Mouse (Mus musculus): Measurements from ENCODE around the gene Nt5c2. TPM values are rescaled to one million over a fixed set of nuclear protein-coding genes. Genes with fewer than 3 reads are reported as not detected.
"Not testable (repeated sequence)": the region's sequence is repeated elsewhere in the genome, so short reads cannot be mapped to it uniquely, and the experiment has no call there.

The Nt5c2 gene
- total RNA-seq, 2 experiments from 2014 or later: 73.7 to 82.1 TPM

- peak overlapping the region; percentile 67; the same call in 1 of the 2 replicates for H3K27ac ChIP-seq
- no peak for DNase-seq (ENCODE audit: extremely low spot score in 1 of 2, low spot score in 2 of 2)
- H3K4me3 ChIP-seq: no peak overlapping the region
- intact Hi-C loops (cut with DNase I): no loop called here
- TF ChIP-seq CTCF (IDR thresholded peaks at IDR 0.05): no peak
Measured at GRCm38 (mm10) chr19:46998953-46999352, 16.0 kb downstream of the Nt5c2 start.

GRCm38 (mm10) chr19:46998168-46998870 lies 16.6 kb downstream of the Nt5c2 start:
- no peak for DNase-seq (ENCODE audit: extremely low spot score in 1 of 2, low spot score in 2 of 2)
- TF ChIP-seq CTCF (IDR thresholded peaks at IDR 0.05): no peak
- intact Hi-C loops (cut with DNase I): no loop called here
- Histone ChIP-seq H3K27ac (peak overlapping the region; percentile 67), H3K4me3 (no peak overlapping the region)

- no peak overlapping the region for H3K4me3 ChIP-seq
- DNase-seq (ENCODE audit: extremely low spot score in 1 of 2, low spot score in 2 of 2): no peak
- peak overlapping the region; percentile 47; the same call in 1 of the 2 replicates for H3K27ac ChIP-seq
- intact Hi-C loops (cut with DNase I): no loop called here
- no peak for TF ChIP-seq CTCF (IDR thresholded peaks at IDR 0.05)
Measured at GRCm38 (mm10) chr19:46996095-46996494, 18.9 kb downstream of the Nt5c2 start.

GRCm38 (mm10) chr19:46992329-46992728 lies 22.6 kb downstream of the Nt5c2 start:
- intact Hi-C loops (cut with DNase I): loop anchor here (5.0 kb wide), 1 partner anchor 95 kb away; no protein-coding TSS in a partner anchor
- not testable (repeated sequence) for H3K27ac ChIP-seq; DNase-seq (ENCODE audit: extremely low spot score in 1 of 2, low spot score in 2 of 2); H3K4me3 ChIP-seq
- peak; percentile 7; the same call in 1 of the 2 replicates for TF ChIP-seq CTCF (IDR thresholded peaks at IDR 0.05)

- Histone ChIP-seq H3K27ac (no peak overlapping the region), H3K4me3 (no peak overlapping the region)
- peak; percentile 77 to 85 for DNase-seq (ENCODE audit: extremely low spot score in 1 of 2, low spot score in 2 of 2)
- peak; percentile 97 for TF ChIP-seq CTCF (IDR thresholded peaks at IDR 0.05)
- intact Hi-C loops (cut with DNase I): loop anchor here (1.0 to 5.0 kb wide), 3 partner anchors 94 to 230 kb away; partner anchors contain the start of gene Cnnm2
Measured at GRCm38 (mm10) chr19:46991145-46991544, 23.8 kb downstream of the Nt5c2 start.

- DNase-seq (ENCODE audit: extremely low spot score in 1 of 2, low spot score in 2 of 2); H3K27ac ChIP-seq; H3K4me3 ChIP-seq: not testable (repeated sequence)
- intact Hi-C loops (cut with DNase I): loop anchor here (1.0 to 5.0 kb wide), 3 partner anchors 93 to 230 kb away; partner anchors contain the start of gene Cnnm2
Measured at GRCm38 (mm10) chr19:46990625-46991024, 24.3 kb downstream of the Nt5c2 start.

GRCm38 (mm10) chr19:46990153-46990518 lies 24.8 kb downstream of the Nt5c2 start:
- no peak for TF ChIP-seq CTCF (IDR thresholded peaks at IDR 0.05)
- intact Hi-C loops (cut with DNase I): loop anchor here (2.0 to 5.0 kb wide), 2 partner anchors 93 to 229 kb away; partner anchors contain the start of gene Cnnm2
- Histone ChIP-seq H3K4me3 (no peak overlapping the region), H3K27ac (no peak overlapping the region)
- DNase-seq (ENCODE audit: extremely low spot score in 1 of 2, low spot score in 2 of 2): no peak

GRCm38 (mm10) chr19:46989479-46990152 lies 25.3 kb downstream of the Nt5c2 start:
- TF ChIP-seq CTCF (IDR thresholded peaks at IDR 0.05): no peak
- Histone ChIP-seq H3K4me3 (no peak overlapping the region), H3K27ac (no peak overlapping the region)
- intact Hi-C loops (cut with DNase I): loop anchor here (2.0 to 5.0 kb wide), 2 partner anchors 92 to 229 kb away; partner anchors contain the start of gene Cnnm2
- no peak for DNase-seq (ENCODE audit: extremely low spot score in 1 of 2, low spot score in 2 of 2)

GRCm38 (mm10) chr19:46988231-46989087 lies 26.5 kb downstream of the Nt5c2 start:
- H3K27ac ChIP-seq: no peak overlapping the region
- no peak for DNase-seq (ENCODE audit: extremely low spot score in 1 of 2, low spot score in 2 of 2)
- no peak overlapping the region for H3K4me3 ChIP-seq
- no peak for TF ChIP-seq CTCF (IDR thresholded peaks at IDR 0.05)
- intact Hi-C loops (cut with DNase I): no loop called here

- intact Hi-C loops (cut with DNase I): no loop called here
- H3K4me3 ChIP-seq: no peak overlapping the region
- no peak overlapping the region for H3K27ac ChIP-seq
- no peak for DNase-seq (ENCODE audit: extremely low spot score in 1 of 2, low spot score in 2 of 2)
- TF ChIP-seq CTCF (IDR thresholded peaks at IDR 0.05): no peak
Measured at GRCm38 (mm10) chr19:46987646-46988045, 27.3 kb downstream of the Nt5c2 start.

GRCm38 (mm10) chr19:46984726-46985622 lies 30.0 kb downstream of the Nt5c2 start:
- TF ChIP-seq CTCF (IDR thresholded peaks at IDR 0.05): no peak
- Histone ChIP-seq H3K27ac (no peak overlapping the region), H3K4me3 (no peak overlapping the region)
- no peak for DNase-seq (ENCODE audit: extremely low spot score in 1 of 2, low spot score in 2 of 2)
- intact Hi-C loops (cut with DNase I): no loop called here

Measured in left cerebral cortex, adult 2 months (tissue).